Mouse (Mus musculus): Measurements from ENCODE around the gene Alg2. TPM values are rescaled to one million over a fixed set of nuclear protein-coding genes. Genes with fewer than 3 reads are reported as not detected.

Gene Alg2
- polyA plus RNA-seq, 1 experiment from 2014 or later = 22.2 TPM

DNA sequence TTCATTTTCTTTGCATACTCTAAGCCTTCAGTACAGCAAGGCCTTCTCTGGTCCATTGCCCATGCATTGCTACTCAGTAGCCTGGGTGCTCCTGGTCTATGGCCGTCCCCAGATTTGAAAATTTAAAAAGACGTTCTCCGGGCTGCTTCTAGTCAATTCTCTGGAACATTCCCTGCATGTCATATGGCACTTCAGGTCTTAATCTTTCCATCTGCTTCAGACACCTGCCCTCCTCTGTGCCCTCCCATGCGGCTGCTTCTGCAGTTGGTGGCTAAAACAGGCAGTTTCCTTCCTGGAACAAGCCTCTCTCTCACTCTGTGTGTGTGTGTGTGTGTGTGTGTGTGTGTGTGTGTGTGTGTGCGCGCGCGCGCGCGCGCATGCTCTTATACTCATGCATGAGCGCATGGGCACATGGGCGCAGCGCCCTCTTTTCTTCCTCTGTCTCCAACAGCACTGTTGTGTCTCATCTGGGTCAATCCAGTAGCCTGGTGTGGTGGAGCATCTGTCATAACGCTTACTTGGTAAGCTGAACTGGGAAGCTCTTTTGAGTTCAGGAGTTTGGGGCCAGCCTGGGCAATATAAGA is 48.8 kb downstream of the Alg2 start:
- H3K27ac ChIP-seq = 0 out of 2 replicates have a peak overlapping the region, but pooled peaks have one; percentile 24
- H3K4me2 ChIP-seq = no peak overlapping the region
- H3K4me1 ChIP-seq (replicated peaks) = no peaks in the 10 kb centered on the region
- no peak overlapping the region for H3K4me3 ChIP-seq
- no peak overlapping the region for H3K9ac ChIP-seq
- no peak for ATAC-seq (replicated peaks; ENCODE audit: insufficient number of reproducible peaks, insufficient read depth, low FRiP score, low read depth)
- WGBS = 91% methylated on average over 16 of the region's 16 CpGs
- no peaks in the 10 kb centered on the region for H3K9me3 ChIP-seq (replicated peaks)
- no peaks in the 10 kb centered on the region for H3K27me3 ChIP-seq
- H3K36me3 ChIP-seq = no peaks in the 10 kb centered on the region

DNA sequence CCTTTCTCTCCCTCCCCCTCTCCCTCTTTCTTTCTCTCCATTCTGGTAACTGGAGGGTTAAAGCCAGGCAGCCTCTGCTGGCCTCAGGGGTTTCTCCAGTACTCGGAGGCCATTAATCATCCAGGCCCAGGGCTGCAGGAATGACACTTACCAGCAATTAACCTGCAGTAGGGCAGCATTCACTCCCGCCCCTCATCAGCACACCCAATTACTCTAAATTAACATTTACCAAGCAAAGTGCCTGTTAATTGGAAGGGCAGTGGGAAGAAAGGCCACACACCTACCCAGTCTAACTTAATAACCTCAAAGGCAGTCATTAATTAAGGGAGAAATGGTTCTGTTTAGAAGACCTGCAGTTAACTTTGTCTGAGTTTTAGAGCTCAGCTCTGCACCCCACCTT is 49.8 kb downstream of the Alg2 start:
- H3K27me3 ChIP-seq = no peaks in the 10 kb centered on the region
- H3K9ac ChIP-seq = no peak overlapping the region
- no peak overlapping the region for H3K4me2 ChIP-seq
- no peak for ATAC-seq (replicated peaks; ENCODE audit: insufficient number of reproducible peaks, insufficient read depth, low FRiP score, low read depth)
- no peak overlapping the region for H3K4me3 ChIP-seq
- no peak overlapping the region for H3K27ac ChIP-seq
- H3K4me1 ChIP-seq (replicated peaks) = peaks cover 1% of the 10 kb centered on the region; the same call in 1 of the 2 replicates
- 38% methylated on average over 2 of the region's 2 CpGs for WGBS
- H3K9me3 ChIP-seq (replicated peaks) = no peaks in the 10 kb centered on the region
- no peaks in the 10 kb centered on the region for H3K36me3 ChIP-seq

DNA sequence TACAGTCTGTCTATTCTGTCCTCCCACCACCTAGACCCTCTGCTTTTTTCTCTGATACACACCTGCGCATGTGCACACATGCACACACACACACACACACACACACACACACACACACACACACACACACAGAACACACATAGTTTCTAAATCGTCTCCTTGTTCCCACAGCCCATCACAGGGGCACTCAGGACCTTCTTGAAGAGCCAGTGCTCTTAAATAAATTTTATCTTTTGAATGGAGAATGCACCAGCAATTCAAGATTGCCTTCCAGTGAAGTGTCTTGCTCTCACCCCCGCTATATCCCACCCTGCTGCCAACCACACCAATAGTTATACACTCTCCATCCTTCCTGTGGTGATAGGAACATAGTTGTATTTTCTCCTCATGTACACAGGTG is 51.2 kb downstream of the Alg2 start:
- WGBS = 73% methylated on average over 3 of the region's 3 CpGs
- H3K36me3 ChIP-seq = no peaks in the 10 kb centered on the region

GRCm38 (mm10) chr4:47422194-47422593 is 51.9 kb downstream of the Alg2 start:
- no peaks in the 10 kb centered on the region for H3K27me3 ChIP-seq
- peaks cover 14% of the 10 kb centered on the region for H3K4me1 ChIP-seq (replicated peaks)
- whole genome bisulfite sequencing = 45% methylated on average over 3 of the region's 3 CpGs
- no peak overlapping the region for H3K4me3 ChIP-seq
- H3K9ac ChIP-seq = no peak overlapping the region
- H3K9me3 ChIP-seq (replicated peaks) = no peaks in the 10 kb centered on the region
- no peak overlapping the region for H3K4me2 ChIP-seq
- ATAC-seq (replicated peaks; ENCODE audit: insufficient number of reproducible peaks, insufficient read depth, low FRiP score, low read depth) = no peak
- H3K27ac ChIP-seq = no peak overlapping the region
- no peaks in the 10 kb centered on the region for H3K36me3 ChIP-seq

More for the DNA sequence above, 51.2 kb downstream of the Alg2 start:
- no peaks in the 10 kb centered on the region for H3K27me3 ChIP-seq
- H3K9me3 ChIP-seq (replicated peaks) = no peaks in the 10 kb centered on the region
- H3K4me1 ChIP-seq (replicated peaks) = peaks cover 12% of the 10 kb centered on the region
- H3K27ac ChIP-seq = no peak overlapping the region
- H3K9ac ChIP-seq = no peak overlapping the region
- H3K4me2 ChIP-seq = no peak overlapping the region
- ATAC-seq (replicated peaks; ENCODE audit: insufficient number of reproducible peaks, insufficient read depth, low FRiP score, low read depth) = no peak
- no peak overlapping the region for H3K4me3 ChIP-seq

DNA sequence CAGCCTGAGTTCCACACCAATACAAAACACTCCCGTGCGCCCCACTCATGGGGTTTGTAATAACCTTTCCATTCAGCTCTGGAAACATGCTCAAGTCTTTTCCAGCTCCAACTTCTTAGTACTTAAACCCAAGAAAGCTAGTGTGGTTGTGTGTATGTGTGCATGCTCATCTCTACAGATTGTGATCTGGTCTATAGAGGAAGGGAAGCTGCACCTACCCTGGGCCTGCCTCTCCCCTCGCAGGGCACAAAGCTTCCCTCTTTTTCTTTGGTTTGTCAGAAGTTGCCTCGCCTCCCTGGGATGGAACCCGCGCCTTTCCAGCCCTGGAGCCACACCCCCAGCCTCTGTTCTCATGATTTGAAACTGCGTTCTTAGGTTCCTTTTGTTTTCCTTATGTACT is 53.9 kb downstream of the Alg2 start:
- Histone ChIP-seq H3K9ac (no peak overlapping the region), H3K4me1 (replicated peaks) (peaks cover 14% of the 10 kb centered on the region), H3K9me3 (replicated peaks) (no peaks in the 10 kb centered on the region), H3K36me3 (0 out of 2 replicates have a peak, but pooled peaks cover 3% of the 10 kb centered on the region), H3K4me3 (no peak overlapping the region), H3K27ac (no peak overlapping the region), H3K27me3 (no peaks in the 10 kb centered on the region), H3K4me2 (no peak overlapping the region)
- ATAC-seq (replicated peaks; ENCODE audit: insufficient number of reproducible peaks, insufficient read depth, low FRiP score, low read depth) = no peak
- 56% methylated on average over 7 of the region's 7 CpGs for WGBS

DNA sequence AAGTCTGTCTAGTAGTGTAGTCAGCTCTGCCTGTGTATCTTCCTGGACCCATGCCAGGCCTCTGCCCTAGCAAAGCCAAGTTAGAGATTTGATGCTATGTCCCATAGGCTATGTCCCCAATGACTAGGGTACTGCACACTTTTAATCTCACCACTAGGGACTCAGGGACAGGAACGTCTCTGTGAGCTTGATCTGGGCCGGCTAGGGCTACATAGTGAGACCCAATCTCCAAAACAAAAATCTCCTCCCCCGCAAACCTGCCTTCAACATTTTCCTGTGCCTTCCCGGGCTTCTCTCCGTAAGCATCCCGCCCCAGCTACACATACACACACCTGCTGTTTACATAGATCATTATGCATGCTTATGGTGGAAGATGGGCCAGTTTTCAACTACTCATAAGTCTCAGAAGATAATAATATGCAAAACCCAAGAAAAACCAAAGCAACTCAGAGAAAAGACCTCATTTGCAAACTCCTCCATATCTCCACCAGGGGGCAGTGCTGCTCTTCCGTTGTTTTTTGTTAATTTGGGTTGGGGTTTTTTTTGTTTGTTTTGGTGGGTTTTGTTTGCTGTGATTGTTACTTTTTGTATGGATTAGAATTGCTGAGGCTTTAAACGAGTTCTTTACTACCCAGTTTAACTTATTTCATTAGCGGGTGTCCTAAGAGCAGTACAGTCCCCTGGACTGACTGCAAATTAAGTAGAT is 54.7 kb downstream of the Alg2 start:
- 23% methylated on average over 9 of the region's 9 CpGs for WGBS
- H3K4me1 ChIP-seq (replicated peaks) = peaks cover 14% of the 10 kb centered on the region
- H3K36me3 ChIP-seq = 0 out of 2 replicates have a peak, but pooled peaks cover 3% of the 10 kb centered on the region
- no peaks in the 10 kb centered on the region for H3K9me3 ChIP-seq (replicated peaks)
- no peak overlapping the region for H3K27ac ChIP-seq
- H3K4me3 ChIP-seq = no peak overlapping the region
- H3K27me3 ChIP-seq = no peaks in the 10 kb centered on the region
- H3K4me2 ChIP-seq = no peak overlapping the region
- no peak; the same call in 1 of the 2 replicates for ATAC-seq (replicated peaks; ENCODE audit: insufficient number of reproducible peaks, insufficient read depth, low FRiP score, low read depth)
- no peak overlapping the region for H3K9ac ChIP-seq

DNA sequence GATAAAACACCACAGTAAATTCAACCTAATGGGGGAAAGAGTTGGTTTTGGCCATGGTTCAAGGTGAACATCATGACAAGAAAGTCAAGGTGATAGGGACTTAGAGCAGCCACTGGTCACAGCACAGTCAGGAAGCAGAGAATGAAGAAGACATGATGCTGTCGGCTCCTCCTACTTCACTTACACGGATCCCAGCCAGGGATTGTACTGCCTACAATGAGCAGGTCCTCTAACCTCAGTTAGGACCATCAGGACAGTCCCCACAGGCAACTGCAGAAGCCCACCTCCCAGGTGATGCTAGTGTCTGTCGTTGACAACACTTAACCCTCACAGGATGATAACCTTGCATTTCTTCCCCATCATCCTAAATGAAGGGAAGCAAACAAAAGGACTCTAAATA is 56.3 kb downstream of the Alg2 start:
- 0 out of 2 replicates have a peak, but pooled peaks cover 3% of the 10 kb centered on the region for H3K36me3 ChIP-seq
- no peaks in the 10 kb centered on the region for H3K9me3 ChIP-seq (replicated peaks)
- H3K4me2 ChIP-seq = no peak overlapping the region
- ATAC-seq (replicated peaks; ENCODE audit: insufficient number of reproducible peaks, insufficient read depth, low FRiP score, low read depth) = no peak
- WGBS = 50% methylated on average over 3 of the region's 3 CpGs
- peaks cover 17% of the 10 kb centered on the region for H3K4me1 ChIP-seq (replicated peaks)
- H3K27me3 ChIP-seq = no peaks in the 10 kb centered on the region
- H3K27ac ChIP-seq = peak overlapping the region; percentile 37; the same call in 1 of the 2 replicates
- H3K4me3 ChIP-seq = no peak overlapping the region
- no peak overlapping the region for H3K9ac ChIP-seq

Other genes starting within 250 kb of the Alg2 start
- 18.9 and 23.5 TPM in 2 replicates for gene Tgfbr1, start 121.1 kb downstream of the Alg2 start, polyA plus RNA-seq (2015; fragmentation: Nextera tagmentation; extraction: Ambion mirVana)
- gene Sec61b, start 325 bp upstream of the Alg2 start, polyA plus RNA-seq (2015; fragmentation: Nextera tagmentation; extraction: Ambion mirVana) = 142 and 171 TPM in 2 replicates

Data from heart, embryonic 15.5 days (tissue).